8 mouse cellular contexts compared by ENCODE assay signal in genomic region chr12:12401051-12401465, GRCm38 (mm10).
DNase-seq lines count a peak whose midpoint lies in the region; ATAC-seq and TF ChIP-seq lines count a peak whose summit lies in the region.

No protein-coding gene starts in this region.

- 42% methylated on average over 9 of the region's 9 CpGs for WGBS in heart, embryonic 12.5 days
- WGBS in kidney, embryonic 14.5 days, result 42% methylated on average over 9 of the region's 9 CpGs
- WGBS in limb, embryonic 14.5 days, result 20% methylated on average over 9 of the region's 9 CpGs

- peak; percentile 57; the same call in 1 of the 2 replicates for TF ChIP-seq CTCF in bone marrow macrophage, adult 2 months (IDR thresholded peaks at IDR 0.05; ENCODE audit: low read depth, low read length)
- 0 out of 2 replicates have a peak, but pooled peaks have one; percentile 24 for TF ChIP-seq CTCF in embryonic fibroblast, embryonic 13.5 days (IDR thresholded peaks at IDR 0.05; ENCODE audit: borderline replicate concordance, insufficient read depth, low read length)

- no peak overlapping the region for H3K27ac ChIP-seq in bone marrow macrophage, adult 2 months (ENCODE audit: insufficient read depth, low read depth, low read length)
- H3K27ac ChIP-seq in embryonic fibroblast, embryonic 13.5 days (ENCODE audit: insufficient read depth, low read length), result no peak overlapping the region
- H3K27ac ChIP-seq in heart, embryonic 12.5 days (ENCODE audit: poor library complexity, severe bottlenecking), result 0 out of 2 replicates have a peak overlapping the region, but pooled peaks have one; percentile 65
- H3K27ac ChIP-seq in kidney, embryonic 14.5 days (ENCODE audit: low read depth, low read length), result 0 out of 2 replicates have a peak overlapping the region, but pooled peaks have one; percentile 20
- no peak overlapping the region for H3K27ac ChIP-seq in limb, embryonic 14.5 days (replicated peaks; ENCODE audit: low read depth, low read length)

- no peaks in the 10 kb centered on the region for H3K36me3 ChIP-seq in heart, embryonic 12.5 days
- H3K36me3 ChIP-seq in kidney, embryonic 14.5 days (ENCODE audit: control insufficient read depth, insufficient read depth, low read length), result no peaks in the 10 kb centered on the region
- no peaks in the 10 kb centered on the region for H3K36me3 ChIP-seq in limb, embryonic 14.5 days (ENCODE audit: control insufficient read depth, insufficient read depth, low read length)

- peak overlapping the region; percentile 47 for H3K4me2 ChIP-seq in heart, embryonic 12.5 days
- H3K4me2 ChIP-seq in kidney, embryonic 14.5 days (replicated peaks; ENCODE audit: low read depth, low read length), result peak overlapping the region; percentile 31; the same call in 1 of the 2 replicates
- peak overlapping the region; percentile 39 for H3K4me2 ChIP-seq in limb, embryonic 14.5 days (replicated peaks; ENCODE audit: low read depth, low read length, severe bottlenecking)

- H3K4me3 ChIP-seq in bone marrow macrophage, adult 2 months (ENCODE audit: insufficient read depth, low read length), result no peak overlapping the region
- H3K4me3 ChIP-seq in embryonic fibroblast, embryonic 13.5 days (ENCODE audit: insufficient read depth, low read length), result no peak overlapping the region
- H3K4me3 ChIP-seq in heart, embryonic 12.5 days, result peak overlapping the region; percentile 8; the same call in 1 of the 2 replicates
- H3K4me3 ChIP-seq in kidney, embryonic 14.5 days (ENCODE audit: low read length), result peak overlapping the region; percentile 6; the same call in 1 of the 2 replicates
- H3K4me3 ChIP-seq in limb, embryonic 14.5 days (replicated peaks; ENCODE audit: low read length), result peak overlapping the region; percentile 14; the same call in 1 of the 2 replicates

- TF ChIP-seq POLR2A in bone marrow macrophage, adult 2 months (IDR thresholded peaks at IDR 0.05; ENCODE audit: borderline replicate concordance, low read depth, low read length), result no peak
- TF ChIP-seq POLR2A in embryonic fibroblast, embryonic 13.5 days (IDR thresholded peaks at IDR 0.05; ENCODE audit: low read depth, low read length), result no peak
- TF ChIP-seq POLR2A in limb, embryonic 14.5 days (IDR thresholded peaks at IDR 0.05; ENCODE audit: borderline replicate concordance, extremely low read depth, insufficient read depth, insufficient read length), result no peak

- peak; percentile 81 for ATAC-seq in CD4-positive, CD25-positive, alpha-beta regulatory T cell, adult 4 months
- peak; percentile 51; the same call in 1 of the 2 replicates for ATAC-seq in heart, embryonic 12.5 days (ENCODE audit: insufficient number of reproducible peaks, low FRiP score)
- peak; percentile 48 for ATAC-seq in kidney, embryonic 14.5 days (ENCODE audit: low FRiP score, low TSS enrichment)
- ATAC-seq in limb, embryonic 14.5 days (ENCODE audit: low FRiP score, low read depth), result peak; percentile 74; the same call in 1 of the 2 replicates

- H3K9ac ChIP-seq in heart, embryonic 12.5 days, result no peak overlapping the region
- H3K9ac ChIP-seq in kidney, embryonic 14.5 days (ENCODE audit: low read depth, low read length), result no peak overlapping the region
- H3K9ac ChIP-seq in limb, embryonic 14.5 days (ENCODE audit: low read depth, low read length, severe bottlenecking), result no peak overlapping the region

- no peaks in the 10 kb centered on the region for H3K4me1 ChIP-seq in bone marrow macrophage, adult 2 months (ENCODE audit: control insufficient read depth, insufficient read depth, low read length)
- peaks cover 4% of the 10 kb centered on the region; the same call in 1 of the 2 replicates for H3K4me1 ChIP-seq in embryonic fibroblast, embryonic 13.5 days (ENCODE audit: control insufficient read depth, insufficient read depth, low read length)
- H3K4me1 ChIP-seq in heart, embryonic 12.5 days (replicated peaks), result peaks cover 25% of the 10 kb centered on the region
- 0 out of 2 replicates have a peak, but pooled peaks cover 8% of the 10 kb centered on the region for H3K4me1 ChIP-seq in kidney, embryonic 14.5 days (ENCODE audit: control insufficient read depth, insufficient read depth, low read length)
- H3K4me1 ChIP-seq in limb, embryonic 14.5 days (ENCODE audit: control insufficient read depth, insufficient read depth, low read length), result peaks cover 21% of the 10 kb centered on the region

- no peaks in the 10 kb centered on the region for H3K27me3 ChIP-seq in heart, embryonic 12.5 days (replicated peaks)
- H3K27me3 ChIP-seq in kidney, embryonic 14.5 days (ENCODE audit: control insufficient read depth, insufficient read depth, low read length), result no peaks in the 10 kb centered on the region
- 0 out of 2 replicates have a peak, but pooled peaks cover 10% of the 10 kb centered on the region for H3K27me3 ChIP-seq in limb, embryonic 14.5 days (ENCODE audit: control insufficient read depth, insufficient read depth, low read length)

- DNase-seq in limb, embryonic 14.5 days (ENCODE audit: low spot score), result peak; percentile 79
- DNase-seq in naive thymus-derived CD4-positive, alpha-beta T cell, adult 2 months (ENCODE audit: low read depth), result peak; percentile 77
- DNase-seq in testis, postnatal 14 days (ENCODE audit: low spot score), result peak; percentile 64

- H3K9me3 ChIP-seq in heart, embryonic 12.5 days (replicated peaks), result no peaks in the 10 kb centered on the region
- H3K9me3 ChIP-seq in kidney, embryonic 14.5 days (ENCODE audit: control insufficient read depth, low read length), result no peaks in the 10 kb centered on the region
- H3K9me3 ChIP-seq in limb, embryonic 14.5 days (ENCODE audit: control insufficient read depth, low read length), result no peaks in the 10 kb centered on the region

Comparison
In these comparisons a context has a peak if more than half of its experiments do, and no peak if none do; other contexts are left out.
1. H3K27ac ChIP-seq: peak in heart, embryonic 12.5 days (single experiment) and kidney, embryonic 14.5 days (single experiment); none in bone marrow macrophage, adult 2 months (single experiment), embryonic fibroblast, embryonic 13.5 days (single experiment) and limb, embryonic 14.5 days (single experiment).
2. H3K4me3 ChIP-seq: peak in heart, embryonic 12.5 days (single experiment), kidney, embryonic 14.5 days (single experiment) and limb, embryonic 14.5 days (single experiment); none in bone marrow macrophage, adult 2 months (single experiment) and embryonic fibroblast, embryonic 13.5 days (single experiment).
3. Peak in every context shown above with its lines, with median percentiles within 50 percentile points of each other: ATAC-seq, H3K4me2 ChIP-seq and DNase-seq.